Mouse (Mus musculus): ENCODE results near the gene Corin. TPM values are rescaled to one million over a fixed set of nuclear protein-coding genes. Genes with fewer than 3 reads are reported as not detected.
A peak's percentile ranks its signal among the peaks of the same experiment; 100 is the strongest.

Corin gene
- polyA plus RNA-seq, 1 experiment from 2014 or later, result 3.5 TPM

DNA sequence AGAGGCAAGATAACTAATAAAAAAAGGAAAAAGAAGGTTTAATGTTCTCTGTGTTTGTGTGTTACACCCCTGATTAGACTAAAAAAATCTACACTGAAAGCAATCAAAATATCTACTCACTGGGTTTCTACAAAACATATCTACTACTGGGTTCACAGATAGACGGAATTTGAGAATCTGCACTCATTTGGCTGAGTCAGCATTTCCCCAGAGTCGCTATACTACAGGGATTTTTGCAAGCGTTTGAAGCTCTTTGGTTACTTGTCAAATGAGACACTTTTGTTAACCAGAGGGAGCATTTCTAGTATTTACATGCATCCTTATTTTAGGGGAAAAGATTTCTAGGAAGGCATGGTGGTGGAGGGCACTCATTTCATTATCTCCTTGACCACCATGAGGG lies 136.3 kb downstream of the Corin start:
- Histone ChIP-seq H3K4me1 (ENCODE audit: control insufficient read depth, insufficient read depth, low read length) (no peaks in the 10 kb centered on the region), H3K4me2 (replicated peaks; ENCODE audit: low read depth, low read length) (no peak overlapping the region), H3K4me3 (ENCODE audit: low read length) (no peak overlapping the region), H3K27ac (ENCODE audit: low read depth, low read length) (no peak overlapping the region), H3K36me3 (ENCODE audit: control insufficient read depth, insufficient read depth, low read length) (no peaks in the 10 kb centered on the region), H3K9me3 (ENCODE audit: control insufficient read depth, low read length) (no peaks in the 10 kb centered on the region), H3K27me3 (ENCODE audit: control insufficient read depth, insufficient read depth, low read length) (no peaks in the 10 kb centered on the region), H3K9ac (ENCODE audit: low read depth, low read length) (no peak overlapping the region)
- no peak for ATAC-seq (ENCODE audit: low FRiP score, low TSS enrichment)
- WGBS, result 82% methylated on average over 3 of the region's 3 CpGs

DNA sequence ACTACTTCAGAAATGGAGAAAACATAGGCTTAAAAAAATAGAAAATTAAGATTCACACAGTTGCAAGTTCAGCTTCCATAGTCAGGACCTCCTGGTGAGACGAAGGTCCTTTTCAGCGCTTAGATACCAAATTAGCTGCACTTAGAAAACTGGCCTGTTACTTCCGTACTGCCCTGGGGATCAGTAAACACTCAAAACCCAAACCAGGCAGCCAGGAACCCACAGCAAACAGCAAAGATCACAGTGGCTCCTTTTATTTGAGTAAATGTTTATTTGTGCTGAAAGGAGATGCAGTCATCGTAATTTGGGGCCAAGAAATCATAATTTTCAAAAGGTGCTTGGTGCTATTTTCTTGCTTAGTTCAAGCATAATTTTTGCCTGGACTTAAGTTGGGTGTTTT lies 138.5 kb downstream of the Corin start:
- Histone ChIP-seq H3K9me3 (ENCODE audit: control insufficient read depth, low read length) (no peaks in the 10 kb centered on the region), H3K36me3 (ENCODE audit: control insufficient read depth, insufficient read depth, low read length) (no peaks in the 10 kb centered on the region), H3K9ac (ENCODE audit: low read depth, low read length) (no peak overlapping the region), H3K4me3 (ENCODE audit: low read length) (no peak overlapping the region), H3K4me1 (ENCODE audit: control insufficient read depth, insufficient read depth, low read length) (no peaks in the 10 kb centered on the region), H3K4me2 (replicated peaks; ENCODE audit: low read depth, low read length) (no peak overlapping the region), H3K27ac (ENCODE audit: low read depth, low read length) (no peak overlapping the region), H3K27me3 (ENCODE audit: control insufficient read depth, insufficient read depth, low read length) (no peaks in the 10 kb centered on the region)
- 81% methylated on average over 4 of the region's 4 CpGs for WGBS
- ATAC-seq (ENCODE audit: low FRiP score, low TSS enrichment), result no peak

DNA sequence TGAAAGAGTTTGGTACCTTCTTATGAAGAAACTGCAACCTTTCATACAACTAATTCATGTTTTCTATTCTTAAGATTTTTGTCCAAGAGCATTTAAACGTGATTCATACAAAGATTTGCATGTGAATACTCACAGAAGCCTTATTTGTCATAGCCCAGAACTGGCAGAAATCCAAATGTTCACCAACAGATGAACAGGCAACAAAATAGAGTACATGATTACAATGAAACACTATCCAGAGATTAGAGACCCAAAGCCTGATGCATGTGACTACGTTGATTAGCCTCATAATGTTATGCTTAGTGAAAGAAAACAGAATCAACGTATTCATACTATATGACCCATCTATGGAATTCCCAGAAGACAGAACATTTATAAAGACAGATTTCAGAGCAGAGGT lies 140.4 kb downstream of the Corin start:
- 78% methylated on average over 3 of the region's 3 CpGs for WGBS
- H3K9ac ChIP-seq (ENCODE audit: low read depth, low read length), result no peak overlapping the region
- H3K27ac ChIP-seq (ENCODE audit: low read depth, low read length), result no peak overlapping the region
- H3K9me3 ChIP-seq (ENCODE audit: control insufficient read depth, low read length), result no peaks in the 10 kb centered on the region
- no peaks in the 10 kb centered on the region for H3K4me1 ChIP-seq (ENCODE audit: control insufficient read depth, insufficient read depth, low read length)
- no peak overlapping the region for H3K4me2 ChIP-seq (replicated peaks; ENCODE audit: low read depth, low read length)
- H3K36me3 ChIP-seq (ENCODE audit: control insufficient read depth, insufficient read depth, low read length), result no peaks in the 10 kb centered on the region
- no peaks in the 10 kb centered on the region for H3K27me3 ChIP-seq (ENCODE audit: control insufficient read depth, insufficient read depth, low read length)
- no peak for ATAC-seq (ENCODE audit: low FRiP score, low TSS enrichment)
- H3K4me3 ChIP-seq (ENCODE audit: low read length), result no peak overlapping the region

DNA sequence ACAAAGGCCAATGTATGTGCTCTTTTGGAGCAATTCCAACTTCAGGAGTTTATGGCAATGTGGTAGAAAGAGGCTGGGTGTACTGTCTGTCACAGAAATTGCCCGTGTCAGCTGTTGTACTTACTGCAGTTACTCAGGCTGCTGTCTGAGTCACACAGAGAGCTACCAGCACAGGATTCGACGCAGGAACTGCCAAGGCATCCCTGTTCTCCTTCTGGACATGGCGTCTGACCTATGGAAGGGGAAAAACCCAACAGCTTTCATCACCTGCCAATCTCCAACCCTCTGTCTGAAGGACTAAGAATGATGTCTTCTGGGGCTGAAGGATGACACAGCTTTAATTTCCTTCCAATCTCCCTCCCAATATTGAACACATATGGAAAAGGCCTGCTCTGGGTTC lies 150.5 kb downstream of the Corin start:
- 81% methylated on average over 4 of the region's 4 CpGs for WGBS
- H3K9me3 ChIP-seq (ENCODE audit: control insufficient read depth, low read length), result no peaks in the 10 kb centered on the region
- H3K4me1 ChIP-seq (ENCODE audit: control insufficient read depth, insufficient read depth, low read length), result no peaks in the 10 kb centered on the region
- H3K36me3 ChIP-seq (ENCODE audit: control insufficient read depth, insufficient read depth, low read length), result no peaks in the 10 kb centered on the region
- ATAC-seq (ENCODE audit: low FRiP score, low TSS enrichment), result no peak
- H3K4me3 ChIP-seq (ENCODE audit: low read length), result no peak overlapping the region
- H3K27me3 ChIP-seq (ENCODE audit: control insufficient read depth, insufficient read depth, low read length), result no peaks in the 10 kb centered on the region
- H3K4me2 ChIP-seq (replicated peaks; ENCODE audit: low read depth, low read length), result no peak overlapping the region
- H3K9ac ChIP-seq (ENCODE audit: low read depth, low read length), result no peak overlapping the region
- H3K27ac ChIP-seq (ENCODE audit: low read depth, low read length), result no peak overlapping the region

DNA sequence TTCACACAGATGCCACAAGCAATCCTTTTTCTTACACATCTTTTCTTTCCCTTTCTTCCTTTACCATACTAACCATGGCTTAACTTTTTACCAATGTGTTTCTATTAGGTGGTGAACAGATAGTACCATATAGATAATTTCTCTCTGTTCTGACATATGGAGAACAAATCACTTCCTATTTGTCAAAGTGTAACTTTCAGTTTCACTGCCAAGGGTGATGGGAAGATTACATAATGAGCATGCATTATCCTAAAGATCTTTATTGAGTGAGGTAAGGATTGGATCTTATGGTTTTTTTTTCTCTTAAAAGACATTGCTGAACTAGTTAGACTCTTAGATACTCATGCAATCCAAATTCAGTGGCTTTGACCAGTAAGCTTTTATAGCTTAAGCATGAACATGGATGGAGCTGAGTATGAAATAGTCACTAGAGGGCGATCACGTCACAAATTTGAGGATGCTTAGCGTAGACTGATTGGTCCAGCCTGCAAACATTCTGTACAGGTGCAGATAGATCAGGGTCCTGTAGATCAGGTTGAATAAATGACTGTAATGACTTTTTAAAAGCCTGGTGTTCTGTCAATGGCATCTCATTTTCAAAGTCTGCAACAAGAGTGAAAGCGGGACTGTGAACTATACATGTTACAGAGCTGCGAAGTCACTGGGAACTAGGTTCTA lies 154.1 kb downstream of the Corin start:
- no peak overlapping the region for H3K27ac ChIP-seq (ENCODE audit: low read depth, low read length)
- 32% methylated on average over 5 of the region's 5 CpGs for WGBS
- H3K36me3 ChIP-seq (ENCODE audit: control insufficient read depth, insufficient read depth, low read length), result no peaks in the 10 kb centered on the region
- no peak overlapping the region for H3K9ac ChIP-seq (ENCODE audit: low read depth, low read length)
- H3K27me3 ChIP-seq (ENCODE audit: control insufficient read depth, insufficient read depth, low read length), result no peaks in the 10 kb centered on the region
- no peaks in the 10 kb centered on the region for H3K9me3 ChIP-seq (ENCODE audit: control insufficient read depth, low read length)
- H3K4me2 ChIP-seq (replicated peaks; ENCODE audit: low read depth, low read length), result no peak overlapping the region
- peak; percentile 79; the same call in 1 of the 2 replicates for ATAC-seq (ENCODE audit: low FRiP score, low TSS enrichment)
- H3K4me1 ChIP-seq (ENCODE audit: control insufficient read depth, insufficient read depth, low read length), result no peaks in the 10 kb centered on the region
- H3K4me3 ChIP-seq (ENCODE audit: low read length), result no peak overlapping the region

DNA sequence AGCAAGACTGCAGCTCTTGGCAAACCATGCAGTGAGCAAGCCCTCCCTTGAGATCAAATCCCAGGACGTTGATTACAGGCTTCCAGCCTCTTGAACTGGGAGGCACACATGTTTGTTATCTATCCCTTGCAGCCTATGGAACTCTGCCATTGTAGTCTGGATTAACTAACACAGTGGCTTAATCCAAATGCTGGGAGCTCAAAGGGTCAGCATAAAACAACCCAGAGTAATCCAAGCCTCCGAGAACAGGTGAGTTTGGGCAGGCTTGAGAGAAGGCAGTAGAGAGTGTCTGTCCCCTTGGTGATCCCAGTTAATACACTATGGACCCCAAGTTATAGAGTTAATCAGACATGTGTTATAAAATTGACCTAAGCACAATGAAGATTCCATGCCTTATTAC lies 155.7 kb downstream of the Corin start:
- Histone ChIP-seq H3K9me3 (ENCODE audit: control insufficient read depth, low read length) (no peaks in the 10 kb centered on the region), H3K4me3 (ENCODE audit: low read length) (no peak overlapping the region), H3K36me3 (ENCODE audit: control insufficient read depth, insufficient read depth, low read length) (no peaks in the 10 kb centered on the region), H3K4me2 (replicated peaks; ENCODE audit: low read depth, low read length) (no peak overlapping the region), H3K4me1 (ENCODE audit: control insufficient read depth, insufficient read depth, low read length) (no peaks in the 10 kb centered on the region), H3K27me3 (ENCODE audit: control insufficient read depth, insufficient read depth, low read length) (no peaks in the 10 kb centered on the region), H3K9ac (ENCODE audit: low read depth, low read length) (no peak overlapping the region), H3K27ac (ENCODE audit: low read depth, low read length) (no peak overlapping the region)
- ATAC-seq (ENCODE audit: low FRiP score, low TSS enrichment), result no peak
- 63% methylated on average over 2 of the region's 2 CpGs for WGBS

DNA sequence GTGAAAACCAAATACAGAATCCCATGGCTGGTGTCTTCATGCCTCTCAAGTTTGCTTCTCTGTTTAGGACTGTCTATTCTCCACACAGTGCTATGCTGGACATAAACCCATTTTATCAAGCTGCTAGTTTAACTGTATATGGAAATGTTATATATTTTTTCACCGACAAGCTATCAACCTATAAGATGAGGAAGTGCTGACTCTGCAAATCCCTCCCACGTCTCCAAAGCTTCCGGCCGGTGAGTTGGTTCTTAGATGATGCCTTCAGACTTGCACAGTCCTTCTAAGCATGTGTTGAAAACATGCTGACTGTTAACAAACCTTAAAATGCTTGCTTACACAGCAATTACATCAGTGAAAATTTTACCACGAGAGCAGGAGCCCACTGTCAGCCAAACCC lies 168.4 kb downstream of the Corin start:
- Histone ChIP-seq H3K4me1 (ENCODE audit: control insufficient read depth, insufficient read depth, low read length) (no peaks in the 10 kb centered on the region), H3K9me3 (ENCODE audit: control insufficient read depth, low read length) (no peaks in the 10 kb centered on the region), H3K36me3 (ENCODE audit: control insufficient read depth, insufficient read depth, low read length) (no peaks in the 10 kb centered on the region), H3K27me3 (ENCODE audit: control insufficient read depth, insufficient read depth, low read length) (no peaks in the 10 kb centered on the region), H3K4me2 (replicated peaks; ENCODE audit: low read depth, low read length) (no peak overlapping the region), H3K4me3 (ENCODE audit: low read length) (no peak overlapping the region), H3K27ac (ENCODE audit: low read depth, low read length) (no peak overlapping the region), H3K9ac (ENCODE audit: low read depth, low read length) (no peak overlapping the region)
- no peak for ATAC-seq (ENCODE audit: low FRiP score, low TSS enrichment)
- 68% methylated on average over 5 of the region's 5 CpGs for whole genome bisulfite sequencing

DNA sequence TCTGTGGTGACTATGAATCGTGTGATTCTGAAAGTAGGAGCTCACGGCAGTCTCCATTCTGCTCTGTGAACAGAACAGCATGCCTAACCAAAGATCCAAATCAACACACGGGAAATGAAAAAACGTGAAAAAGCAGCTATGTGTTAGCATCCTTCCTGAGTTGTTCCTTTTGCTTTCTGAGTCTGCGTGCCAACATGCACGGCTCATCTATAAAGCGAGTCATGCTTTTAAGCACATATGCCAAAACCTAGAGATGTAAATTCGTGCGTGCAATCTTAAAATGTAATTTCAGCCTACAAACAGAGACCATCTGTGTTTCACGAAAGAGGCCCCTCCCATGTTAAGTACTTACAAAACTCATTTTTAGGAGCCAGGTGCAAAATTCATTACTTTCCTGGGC lies 171.4 kb downstream of the Corin start:
- no peak for ATAC-seq (ENCODE audit: low FRiP score, low TSS enrichment)
- Histone ChIP-seq H3K9ac (ENCODE audit: low read depth, low read length) (no peak overlapping the region), H3K4me3 (ENCODE audit: low read length) (no peak overlapping the region), H3K4me2 (replicated peaks; ENCODE audit: low read depth, low read length) (no peak overlapping the region), H3K4me1 (ENCODE audit: control insufficient read depth, insufficient read depth, low read length) (peaks cover 11% of the 10 kb centered on the region; the same call in 1 of the 2 replicates), H3K9me3 (ENCODE audit: control insufficient read depth, low read length) (no peaks in the 10 kb centered on the region), H3K27me3 (ENCODE audit: control insufficient read depth, insufficient read depth, low read length) (no peaks in the 10 kb centered on the region), H3K27ac (ENCODE audit: low read depth, low read length) (no peak overlapping the region), H3K36me3 (ENCODE audit: control insufficient read depth, insufficient read depth, low read length) (no peaks in the 10 kb centered on the region)
- 84% methylated on average over 10 of the region's 10 CpGs for WGBS

DNA sequence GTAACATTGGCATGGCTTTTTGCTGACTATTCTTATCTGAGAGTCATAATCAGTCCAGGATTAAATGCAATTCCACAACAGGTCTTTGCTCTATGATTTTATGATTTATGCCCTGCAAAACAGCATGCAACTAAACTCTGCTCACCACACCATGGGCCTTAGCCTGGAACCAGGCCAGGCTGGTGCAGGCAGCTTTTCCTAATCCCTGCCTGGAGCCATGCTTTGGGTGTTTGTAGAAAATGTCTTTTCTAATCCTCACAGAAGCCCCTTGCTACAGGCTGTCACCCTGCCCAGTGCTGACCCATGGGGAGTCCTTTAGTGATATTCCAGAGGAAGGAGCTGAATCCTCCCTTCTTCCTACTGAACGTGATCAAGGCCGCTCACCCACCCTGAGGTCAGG lies 173.1 kb downstream of the Corin start:
- Histone ChIP-seq H3K4me3 (ENCODE audit: low read length) (no peak overlapping the region), H3K9me3 (ENCODE audit: control insufficient read depth, low read length) (no peaks in the 10 kb centered on the region), H3K9ac (ENCODE audit: low read depth, low read length) (no peak overlapping the region), H3K36me3 (ENCODE audit: control insufficient read depth, insufficient read depth, low read length) (no peaks in the 10 kb centered on the region), H3K27ac (ENCODE audit: low read depth, low read length) (no peak overlapping the region), H3K4me1 (ENCODE audit: control insufficient read depth, insufficient read depth, low read length) (peaks cover 11% of the 10 kb centered on the region; the same call in 1 of the 2 replicates), H3K4me2 (replicated peaks; ENCODE audit: low read depth, low read length) (no peak overlapping the region), H3K27me3 (ENCODE audit: control insufficient read depth, insufficient read depth, low read length) (no peaks in the 10 kb centered on the region)
- 0 out of 2 replicates have a peak, but pooled peaks have one; percentile 35 for ATAC-seq (ENCODE audit: low FRiP score, low TSS enrichment)
- 15% methylated on average over 2 of the region's 2 CpGs for WGBS
